Mouse (Mus musculus) lung, embryonic 16.5 days (tissue): Measurements from ENCODE around the gene Crtac1. TPM values are rescaled to one million over a fixed set of nuclear protein-coding genes. Genes with fewer than 3 reads are reported as not detected.

ENCODE experiments used
- ATAC-seq: fragments of 200-750 bp; cut with Nextera tagmentation; 2 replicates; pipeline ENCODE4 v1.8.0; 2017; ENCODE audit warnings: low read depth, mild to moderate bottlenecking, moderate library complexity
- H3K27ac ChIP-seq: fragments of 300-500 bp; sonication (generic); 2 replicates; pipeline ENCODE4 v1.5.1; 2014; ENCODE audit warnings: mild to moderate bottlenecking, control low read depth, low read length
- H3K27me3 ChIP-seq: fragments of 300-500 bp; sonication (generic); 2 replicates; pipeline ENCODE4 v1.6.1; 2014; ENCODE audit warnings: low read depth, low read length, mixed read lengths; ENCODE audit not compliant: control insufficient read depth, insufficient read depth
- H3K36me3 ChIP-seq: fragments of 300-500 bp; sonication (generic); 2 replicates; pipeline ENCODE4 v1.6.1; 2014; ENCODE audit warnings: low read length; ENCODE audit not compliant: control insufficient read depth, insufficient read depth
- H3K4me1 ChIP-seq: fragments of 300-500 bp; sonication (generic); replicated peaks from 2 replicates; pipeline ENCODE4 v1.6.1; 2014; ENCODE audit warnings: low read length, mixed read lengths; ENCODE audit not compliant: control insufficient read depth, insufficient read depth
- H3K4me2 ChIP-seq: fragments of 300-500 bp; sonication (generic); 2 replicates; pipeline ENCODE4 v1.6.1; 2014; ENCODE audit warnings: low read depth, low read length, control low read depth
- H3K4me3 ChIP-seq: fragments of 300-500 bp; sonication (generic); 2 replicates; pipeline ENCODE4 v1.5.1; 2014; ENCODE audit warnings: mild to moderate bottlenecking, low read length, control low read depth
- H3K9ac ChIP-seq: fragments of 300-500 bp; sonication (generic); 2 replicates; pipeline ENCODE4 v1.6.1; 2014; ENCODE audit warnings: low read length, control low read depth
- H3K9me3 ChIP-seq: fragments of 300-500 bp; sonication (generic); 2 replicates; pipeline ENCODE4 v1.6.1; 2016; ENCODE audit warnings: low read length; ENCODE audit not compliant: control insufficient read depth
- WGBS: fragments of 180-500 bp; shearing (Covaris S2); extraction: QIAGEN DNeasy Blood & Tissue Kit; methylation state at CpG from one replicate; pipeline ENCODE4 v1.1.7; 2014; 5-methylcytosine and 5-hydroxymethylcytosine counted together
- polyA plus RNA-seq: library from polyadenylated mRNA; unstranded; fragments of >200 nt; fragmentation: Nextera tagmentation; extraction: Ambion mirVana; gene quantifications from 2 replicates; pipeline ENCODE4 v1.2.1, GENCODE M21; 2015

Crtac1 gene
- polyA plus RNA-seq, 1 experiment from 2014 or later: 1.0 TPM

DNA sequence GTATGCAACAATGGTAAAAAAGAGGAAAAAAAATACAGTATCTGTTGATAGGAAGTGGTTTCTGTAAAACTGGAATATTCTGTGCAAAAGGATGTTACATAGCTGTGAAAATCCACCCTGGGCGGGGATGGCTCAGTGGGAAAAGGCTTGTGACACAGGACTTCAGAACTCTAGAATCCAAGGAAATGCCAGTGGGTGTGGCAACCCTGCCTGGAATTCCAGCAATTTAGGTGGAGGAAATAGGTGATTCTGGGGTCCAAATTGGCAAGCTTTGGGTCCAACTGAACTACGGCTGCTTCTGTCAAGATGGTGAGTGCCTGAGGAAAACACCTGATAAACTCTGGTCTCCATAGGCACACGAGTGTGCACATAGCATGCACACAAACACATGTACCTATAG lies 54.4 kb downstream of the Crtac1 start:
- H3K36me3 ChIP-seq: no peaks in the 10 kb centered on the region
- H3K4me2 ChIP-seq: no peak overlapping the region
- peaks cover 25% of the 10 kb centered on the region for H3K27me3 ChIP-seq
- H3K9me3 ChIP-seq: no peaks in the 10 kb centered on the region
- 61% methylated on average over 3 of the region's 3 CpGs for WGBS
- H3K4me3 ChIP-seq: no peak overlapping the region
- no peaks in the 10 kb centered on the region for H3K4me1 ChIP-seq
- ATAC-seq: no peak
- no peak overlapping the region for H3K9ac ChIP-seq
- H3K27ac ChIP-seq: no peak overlapping the region

DNA sequence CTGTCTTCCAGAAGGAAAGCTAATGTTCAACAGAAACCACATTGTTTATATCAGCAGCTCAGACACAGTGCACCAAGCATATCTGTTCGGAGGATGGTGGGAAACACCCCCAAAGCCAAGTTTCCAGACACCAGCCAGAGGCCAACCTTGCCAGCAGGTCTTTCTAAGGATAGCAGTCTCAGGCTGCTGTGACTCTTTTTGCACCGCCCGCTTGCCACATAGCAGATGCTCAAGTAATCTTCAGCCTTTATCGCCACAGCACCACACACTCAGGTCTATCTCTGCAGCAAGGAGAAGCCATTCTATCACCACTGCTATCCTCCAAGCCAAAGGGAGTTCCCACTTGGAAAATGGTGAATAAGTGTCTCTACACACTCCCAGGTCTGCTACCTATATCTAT lies 68.0 kb downstream of the Crtac1 start:
- Histone ChIP-seq H3K9me3 (no peaks in the 10 kb centered on the region), H3K9ac (no peak overlapping the region), H3K4me1 (no peaks in the 10 kb centered on the region), H3K27me3 (no peaks in the 10 kb centered on the region), H3K4me2 (no peak overlapping the region), H3K27ac (no peak overlapping the region), H3K36me3 (no peaks in the 10 kb centered on the region), H3K4me3 (no peak overlapping the region)
- no peak for ATAC-seq
- 77% methylated on average over 4 of the region's 4 CpGs for WGBS

DNA sequence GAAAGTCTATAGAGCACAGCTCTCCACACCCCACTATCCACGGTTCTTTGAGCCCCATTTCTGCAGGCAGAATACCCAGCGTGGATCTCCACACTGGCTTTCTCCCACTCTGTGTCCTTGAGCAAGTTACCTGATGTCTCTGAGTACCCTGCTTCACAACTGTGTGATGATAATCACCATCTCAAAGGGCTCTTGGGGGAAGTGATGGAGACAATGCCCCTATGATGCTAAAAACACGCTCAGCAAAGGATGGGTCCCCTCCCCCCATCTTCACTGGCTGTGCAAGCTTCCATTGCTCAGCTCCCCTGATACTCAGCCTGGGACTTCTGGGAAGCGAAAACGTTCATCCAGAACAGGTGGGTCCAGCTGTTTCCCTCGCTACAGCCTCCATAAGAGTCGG lies 73.2 kb downstream of the Crtac1 start:
- H3K27me3 ChIP-seq: no peaks in the 10 kb centered on the region
- no peaks in the 10 kb centered on the region for H3K36me3 ChIP-seq
- H3K27ac ChIP-seq: no peak overlapping the region
- ATAC-seq: no peak
- no peak overlapping the region for H3K4me2 ChIP-seq
- no peak overlapping the region for H3K4me3 ChIP-seq
- no peaks in the 10 kb centered on the region for H3K9me3 ChIP-seq
- H3K9ac ChIP-seq: no peak overlapping the region
- no peaks in the 10 kb centered on the region for H3K4me1 ChIP-seq
- 63% methylated on average over 7 of the region's 7 CpGs for WGBS

DNA sequence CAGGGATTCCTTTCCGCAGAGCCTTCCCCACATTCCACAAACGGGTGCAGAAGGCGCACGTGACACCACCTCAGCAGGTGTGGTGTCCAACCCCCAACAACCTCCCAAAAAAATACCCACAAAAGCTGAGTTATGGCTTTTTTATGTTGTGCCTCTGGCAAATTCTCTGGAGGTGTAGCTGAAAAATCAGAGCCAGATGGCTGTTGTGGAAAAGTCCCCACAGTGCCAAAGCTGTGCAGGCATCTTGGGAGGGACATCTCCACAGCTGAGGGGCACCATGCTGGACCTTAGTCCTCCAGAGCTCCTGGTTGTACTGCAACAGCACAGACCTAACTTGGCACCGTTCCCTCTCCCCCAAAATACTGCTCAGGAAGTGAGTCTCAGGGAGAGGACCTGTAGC lies 74.7 kb downstream of the Crtac1 start:
- H3K9ac ChIP-seq: no peak overlapping the region
- WGBS: 56% methylated on average over 5 of the region's 5 CpGs
- no peaks in the 10 kb centered on the region for H3K27me3 ChIP-seq
- no peak overlapping the region for H3K27ac ChIP-seq
- no peak for ATAC-seq
- H3K4me2 ChIP-seq: no peak overlapping the region
- H3K36me3 ChIP-seq: no peaks in the 10 kb centered on the region
- H3K4me1 ChIP-seq: no peaks in the 10 kb centered on the region
- no peaks in the 10 kb centered on the region for H3K9me3 ChIP-seq
- H3K4me3 ChIP-seq: no peak overlapping the region

DNA sequence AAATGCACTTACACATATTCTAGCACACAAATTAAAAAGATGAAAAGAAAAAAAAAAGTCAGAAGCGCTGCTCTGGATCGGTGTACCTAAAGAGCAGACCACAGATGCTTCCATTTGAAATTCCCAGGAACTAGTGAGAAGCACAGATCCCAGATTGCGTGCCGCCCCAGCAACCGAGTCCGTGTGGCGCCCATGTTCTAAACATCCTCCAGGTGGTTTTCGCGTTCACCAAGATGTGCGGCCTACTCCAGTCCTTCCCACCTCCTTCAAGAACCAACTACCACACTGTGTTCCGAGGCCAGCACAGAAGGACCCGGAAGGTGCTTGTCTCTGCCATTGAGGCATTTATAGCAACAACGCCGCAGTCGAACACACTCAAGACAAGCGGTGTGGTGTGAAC lies 76.1 kb downstream of the Crtac1 start:
- Histone ChIP-seq H3K9ac (no peak overlapping the region), H3K36me3 (no peaks in the 10 kb centered on the region), H3K4me3 (no peak overlapping the region), H3K27ac (no peak overlapping the region), H3K4me2 (no peak overlapping the region), H3K4me1 (no peaks in the 10 kb centered on the region), H3K9me3 (no peaks in the 10 kb centered on the region), H3K27me3 (no peaks in the 10 kb centered on the region)
- 86% methylated on average over 16 of the region's 16 CpGs for WGBS
- no peak for ATAC-seq

DNA sequence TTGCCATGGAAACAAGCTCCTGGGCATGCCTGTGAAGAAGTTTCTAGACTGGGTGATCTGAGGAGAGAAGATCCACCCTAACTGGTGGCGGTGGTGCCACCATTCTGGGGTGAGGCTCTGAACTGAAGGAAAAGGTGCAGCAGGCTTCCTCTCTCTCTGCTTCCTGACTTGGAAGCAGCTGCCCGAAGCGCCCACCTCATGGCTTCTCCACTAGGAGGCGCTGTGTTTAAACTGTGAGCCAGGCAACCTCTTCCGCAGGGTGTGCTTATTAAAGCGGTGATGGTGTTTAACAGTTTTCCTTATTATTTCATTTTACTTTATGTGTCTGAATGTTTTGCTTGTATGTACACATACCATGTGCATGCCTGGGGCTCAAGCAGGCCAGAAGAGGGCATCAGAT lies 90.4 kb downstream of the Crtac1 start:
- WGBS: 45% methylated on average over 6 of the region's 6 CpGs
- Histone ChIP-seq H3K27me3 (no peaks in the 10 kb centered on the region), H3K4me1 (no peaks in the 10 kb centered on the region), H3K36me3 (no peaks in the 10 kb centered on the region), H3K4me3 (no peak overlapping the region), H3K9me3 (no peaks in the 10 kb centered on the region), H3K4me2 (no peak overlapping the region), H3K9ac (no peak overlapping the region), H3K27ac (no peak overlapping the region)
- ATAC-seq: no peak

DNA sequence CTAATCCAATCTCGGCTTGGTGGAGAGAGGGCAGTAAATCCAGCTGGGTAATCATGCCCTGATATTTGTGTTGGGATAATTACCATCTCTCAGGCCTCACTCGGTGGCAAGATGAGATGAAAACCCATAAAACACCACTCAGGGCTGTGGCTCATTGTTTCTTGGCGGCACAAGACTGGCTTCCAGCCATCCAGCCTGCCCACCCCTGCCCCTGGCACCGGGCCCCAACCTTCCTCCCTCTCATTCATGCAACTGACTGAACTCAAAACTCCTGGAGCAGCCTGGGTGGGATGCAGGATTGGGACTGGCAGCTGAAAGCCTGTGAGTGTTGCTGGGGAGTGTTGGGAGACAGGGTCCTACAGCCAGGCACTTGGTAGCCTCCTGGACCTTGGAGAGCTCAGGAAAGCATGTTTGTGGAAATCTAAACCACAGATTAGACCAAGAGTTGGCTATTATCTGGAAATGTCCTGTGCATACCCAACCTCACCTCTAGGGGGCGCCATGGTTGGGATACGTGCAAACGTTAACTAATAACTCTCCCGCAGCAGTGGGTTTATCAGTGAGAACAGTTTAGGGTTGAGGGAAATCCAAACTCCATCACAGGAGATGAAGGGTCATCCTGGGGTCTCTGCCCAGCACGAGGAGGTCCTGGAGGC lies 99.4 kb downstream of the Crtac1 start:
- H3K4me3 ChIP-seq: no peak overlapping the region
- no peaks in the 10 kb centered on the region for H3K36me3 ChIP-seq
- no peaks in the 10 kb centered on the region for H3K9me3 ChIP-seq
- ATAC-seq: no peak
- no peaks in the 10 kb centered on the region for H3K4me1 ChIP-seq
- H3K27ac ChIP-seq: no peak overlapping the region
- no peak overlapping the region for H3K4me2 ChIP-seq
- 48% methylated on average over 9 of the region's 9 CpGs for WGBS
- H3K9ac ChIP-seq: no peak overlapping the region
- H3K27me3 ChIP-seq: no peaks in the 10 kb centered on the region

DNA sequence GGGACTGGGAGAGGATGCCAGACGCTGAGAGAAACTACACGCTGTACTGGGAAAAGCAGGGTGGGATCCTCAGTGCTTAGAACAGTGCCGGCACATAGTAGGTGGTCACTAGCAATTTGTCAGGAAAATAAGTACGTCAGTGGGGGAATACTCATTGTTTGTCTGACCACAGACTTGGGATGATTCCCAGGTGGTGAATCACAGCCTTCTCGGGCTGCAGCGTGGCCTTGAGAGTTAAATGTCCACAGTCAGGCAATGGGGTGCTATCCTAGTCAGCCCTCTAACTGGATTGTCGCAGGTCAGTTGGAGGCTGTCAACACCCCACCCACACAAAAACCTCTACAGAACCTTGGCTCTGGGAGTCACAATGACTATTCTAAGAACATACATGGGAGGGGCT lies 100.1 kb downstream of the Crtac1 start:
- WGBS: 80% methylated on average over 7 of the region's 7 CpGs
- no peak for ATAC-seq
- no peak overlapping the region for H3K4me2 ChIP-seq
- H3K36me3 ChIP-seq: no peaks in the 10 kb centered on the region
- no peaks in the 10 kb centered on the region for H3K9me3 ChIP-seq
- no peak overlapping the region for H3K4me3 ChIP-seq
- H3K27me3 ChIP-seq: no peaks in the 10 kb centered on the region
- H3K4me1 ChIP-seq: no peaks in the 10 kb centered on the region
- H3K9ac ChIP-seq: no peak overlapping the region
- no peak overlapping the region for H3K27ac ChIP-seq

DNA sequence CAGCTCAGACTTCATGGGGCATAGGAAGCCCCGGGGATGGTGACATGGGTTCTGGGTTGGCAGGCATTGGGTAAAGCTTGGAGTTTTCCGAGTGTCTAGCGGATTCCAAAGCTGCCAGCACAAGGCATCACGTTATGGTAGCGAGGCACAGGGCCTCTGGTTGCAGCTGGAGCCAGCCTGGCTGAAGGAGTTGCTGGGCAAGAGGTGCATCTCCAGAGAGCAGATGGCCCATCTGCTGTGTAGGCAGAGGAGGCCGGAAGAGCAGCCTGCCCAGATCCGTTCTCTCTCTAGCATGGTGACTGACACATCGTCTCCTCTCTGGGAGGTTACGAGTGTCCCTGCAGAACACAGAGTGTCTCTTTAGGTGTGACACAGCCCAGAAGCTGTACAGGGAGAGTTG lies 103.4 kb downstream of the Crtac1 start:
- WGBS: 82% methylated on average over 9 of the region's 9 CpGs
- H3K9me3 ChIP-seq: no peaks in the 10 kb centered on the region
- H3K4me3 ChIP-seq: no peak overlapping the region
- H3K36me3 ChIP-seq: no peaks in the 10 kb centered on the region
- no peak for ATAC-seq
- no peaks in the 10 kb centered on the region for H3K4me1 ChIP-seq
- no peaks in the 10 kb centered on the region for H3K27me3 ChIP-seq
- no peak overlapping the region for H3K4me2 ChIP-seq
- H3K9ac ChIP-seq: no peak overlapping the region
- no peak overlapping the region for H3K27ac ChIP-seq

DNA sequence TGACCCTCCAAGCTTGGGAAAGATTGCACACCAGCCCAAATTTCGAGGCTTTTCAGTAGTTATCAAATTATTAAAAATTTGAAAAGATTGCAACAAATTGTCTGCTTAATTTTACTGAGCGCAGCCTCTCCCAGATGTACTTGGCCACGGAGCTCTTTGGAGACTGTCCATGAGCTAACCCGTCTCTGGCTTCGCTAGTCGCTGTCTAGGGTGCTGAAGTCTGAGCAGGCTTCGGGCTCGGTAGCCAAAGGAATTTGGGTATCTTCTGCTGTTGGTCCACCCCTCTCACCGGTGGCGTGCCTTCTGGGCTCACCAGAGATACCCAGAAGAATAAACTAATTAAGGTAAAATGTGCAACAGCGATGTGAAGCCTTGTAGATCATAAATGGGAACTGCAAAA lies 105.7 kb downstream of the Crtac1 start:
- Histone ChIP-seq H3K9ac (no peak overlapping the region), H3K4me1 (no peaks in the 10 kb centered on the region), H3K27ac (no peak overlapping the region), H3K36me3 (no peaks in the 10 kb centered on the region), H3K27me3 (no peaks in the 10 kb centered on the region), H3K4me3 (no peak overlapping the region), H3K4me2 (no peak overlapping the region), H3K9me3 (no peaks in the 10 kb centered on the region)
- ATAC-seq: no peak
- 3% methylated on average over 11 of the region's 11 CpGs for WGBS
